Mouse (Mus musculus) cerebellum, postnatal 25 days (tissue): ENCODE data around the gene Gtdc1.
"Not testable (repeated sequence)": the region's sequence is repeated elsewhere in the genome, so short reads cannot be mapped to it uniquely, and the experiment has no call there.

Experiments used
- DNase-seq, 2 experiments: peaks; one replicate each; pipeline ENCODE4 v3.0.0; 2021; ENCODE audit warnings: mixed read lengths in 2 of 2

Gtdc1 gene

GRCm38 (mm10) chr2:44736618-44737017 lies 190.8 kb downstream of the Gtdc1 start:
- DNase-seq: no peak

- DNase-seq: no peak
These were observed 206.0 kb downstream of the Gtdc1 start for GRCm38 (mm10) chr2:44721461-44721860.

- DNase-seq: no peak
These were observed 221.4 kb downstream of the Gtdc1 start for GRCm38 (mm10) chr2:44705883-44706615.

- no peak for DNase-seq
These were observed 227.2 kb downstream of the Gtdc1 start for GRCm38 (mm10) chr2:44700276-44700675.

- DNase-seq: peak in 1 of 2 experiments; percentile 4
These were observed 231.0 kb downstream of the Gtdc1 start for GRCm38 (mm10) chr2:44696441-44696840.

GRCm38 (mm10) chr2:44693898-44694297 lies 233.6 kb downstream of the Gtdc1 start:
- no peak for DNase-seq

- no peak for DNase-seq
These were observed 263.4 kb downstream of the Gtdc1 start for GRCm38 (mm10) chr2:44664049-44664448.

- DNase-seq: no peak
These were observed 267.6 kb downstream of the Gtdc1 start for GRCm38 (mm10) chr2:44659870-44660269.

- no peak for DNase-seq
These were observed 268.4 kb downstream of the Gtdc1 start for GRCm38 (mm10) chr2:44659011-44659410.

- DNase-seq: no peak
These were observed 278.9 kb downstream of the Gtdc1 start for GRCm38 (mm10) chr2:44648537-44648936.

- DNase-seq: peak in 1 of 2 experiments; percentile 16
These were observed 281.1 kb downstream of the Gtdc1 start for GRCm38 (mm10) chr2:44646398-44646797.

- no peak for DNase-seq
These were observed 288.1 kb downstream of the Gtdc1 start for GRCm38 (mm10) chr2:44639370-44639769.

GRCm38 (mm10) chr2:44638157-44638556 lies 289.3 kb downstream of the Gtdc1 start:
- DNase-seq: no peak

- DNase-seq: no peak
These were observed 293.5 kb downstream of the Gtdc1 start for GRCm38 (mm10) chr2:44633971-44634370.

GRCm38 (mm10) chr2:44633064-44633463 lies 294.4 kb downstream of the Gtdc1 start:
- DNase-seq: no peak

GRCm38 (mm10) chr2:44632584-44632983 lies 294.9 kb downstream of the Gtdc1 start:
- no peak for DNase-seq

- DNase-seq: no peak
These were observed 296.4 kb downstream of the Gtdc1 start for GRCm38 (mm10) chr2:44631064-44631463.

- no peak for DNase-seq
These were observed 298.7 kb downstream of the Gtdc1 start for GRCm38 (mm10) chr2:44628778-44629177.

GRCm38 (mm10) chr2:44625154-44625553 lies 302.3 kb downstream of the Gtdc1 start:
- no peak for DNase-seq

GRCm38 (mm10) chr2:44622471-44622870 lies 305.0 kb downstream of the Gtdc1 start:
- DNase-seq: no peak

- DNase-seq: not testable (repeated sequence)
These were observed 327.8 kb downstream of the Gtdc1 start for GRCm38 (mm10) chr2:44599653-44600052.

- no peak for DNase-seq
These were observed 333.2 kb downstream of the Gtdc1 start for GRCm38 (mm10) chr2:44594276-44594675.

GRCm38 (mm10) chr2:44590881-44591280 lies 336.6 kb downstream of the Gtdc1 start:
- peak; percentile 29 to 58 for DNase-seq

GRCm38 (mm10) chr2:44584061-44584460 lies 343.4 kb downstream of the Gtdc1 start:
- peak; percentile 53 to 71 for DNase-seq

- DNase-seq: no peak
These were observed 344.0 kb downstream of the Gtdc1 start for GRCm38 (mm10) chr2:44583491-44583890.
